Mouse (Mus musculus): Measurements from ENCODE around the gene BC034090.
"Not testable (repeated sequence)": the region's sequence is repeated elsewhere in the genome, so short reads cannot be mapped to it uniquely, and the experiment has no call there.

The BC034090 gene

GRCm38 (mm10) chr1:155188656-155189055 lies 55.6 kb downstream of the BC034090 start:
- no peaks in the 10 kb centered on the region for H3K9me3 ChIP-seq (ENCODE audit: low read length)
- no peaks in the 10 kb centered on the region for H3K4me1 ChIP-seq (replicated peaks; ENCODE audit: low read depth, low read length)
- no peaks in the 10 kb centered on the region for H3K27me3 ChIP-seq (ENCODE audit: insufficient read depth, low read length)
- TF ChIP-seq NANOG (IDR thresholded peaks at IDR 0.05; ENCODE audit: borderline replicate concordance, low read length): no peak
- TF ChIP-seq POU5F1 (IDR thresholded peaks at IDR 0.05; ENCODE audit: borderline replicate concordance, low read length): no peak
- TF ChIP-seq CTCF (conservative IDR thresholded peaks at IDR 0.05; ENCODE audit: low read length): no peak
- H3K36me3 ChIP-seq (ENCODE audit: insufficient read depth, low read length): peaks cover 46% of the 10 kb centered on the region
- H3K4me3 ChIP-seq (replicated peaks; ENCODE audit: low read length): no peak overlapping the region

GRCm38 (mm10) chr1:155184191-155184590 lies 60.1 kb downstream of the BC034090 start:
- no peak for TF ChIP-seq CTCF (conservative IDR thresholded peaks at IDR 0.05; ENCODE audit: low read length)
- TF ChIP-seq NANOG (IDR thresholded peaks at IDR 0.05; ENCODE audit: borderline replicate concordance, low read length): no peak
- TF ChIP-seq POU5F1 (IDR thresholded peaks at IDR 0.05; ENCODE audit: borderline replicate concordance, low read length): no peak
- H3K4me1 ChIP-seq (replicated peaks; ENCODE audit: low read depth, low read length): no peaks in the 10 kb centered on the region
- no peaks in the 10 kb centered on the region for H3K9me3 ChIP-seq (ENCODE audit: low read length)
- no peak overlapping the region for H3K4me3 ChIP-seq (replicated peaks; ENCODE audit: low read length)
- no peaks in the 10 kb centered on the region for H3K27me3 ChIP-seq (ENCODE audit: insufficient read depth, low read length)
- peaks cover 45% of the 10 kb centered on the region for H3K36me3 ChIP-seq (ENCODE audit: insufficient read depth, low read length)

DNA sequence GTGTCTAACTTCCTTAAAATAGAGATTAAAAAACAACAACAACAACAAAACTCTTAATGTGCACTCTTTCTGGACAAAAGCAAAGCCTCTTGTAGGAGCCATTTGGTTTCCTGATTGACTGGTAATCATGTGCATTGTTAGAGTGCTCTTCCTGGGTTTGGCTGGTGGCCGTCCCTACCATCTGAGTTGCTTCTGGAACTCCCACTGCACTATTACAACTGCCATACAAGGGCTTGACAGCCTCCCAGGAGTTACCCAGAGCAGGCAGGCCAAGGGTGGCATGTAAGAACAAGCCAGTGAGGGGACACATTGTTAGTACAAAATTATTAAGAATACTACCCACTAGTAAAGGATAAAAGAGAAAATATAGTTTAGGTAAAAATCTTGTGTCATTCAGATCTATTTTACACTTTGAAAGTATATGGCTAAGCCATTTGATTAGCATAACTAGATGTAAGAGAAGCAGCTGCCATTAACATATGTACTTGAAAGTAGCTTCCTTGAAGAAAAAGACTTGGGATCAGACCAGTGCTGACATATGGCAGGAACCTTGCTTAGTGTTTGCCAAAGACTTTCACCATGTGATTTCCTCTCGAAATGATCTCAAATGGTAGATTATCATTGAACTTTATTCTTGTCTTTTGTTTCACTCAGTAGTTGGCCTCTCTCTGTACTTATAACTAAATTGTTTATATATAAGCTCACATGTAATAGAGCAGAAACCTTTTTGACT lies 65.9 kb downstream of the BC034090 start:
- Histone ChIP-seq H3K4me1 (replicated peaks; ENCODE audit: low read depth, low read length) (no peaks in the 10 kb centered on the region), H3K27me3 (ENCODE audit: insufficient read depth, low read length) (no peaks in the 10 kb centered on the region), H3K9me3 (ENCODE audit: low read length) (no peaks in the 10 kb centered on the region), H3K4me3 (replicated peaks; ENCODE audit: low read length) (no peak overlapping the region), H3K36me3 (ENCODE audit: insufficient read depth, low read length) (peaks cover 59% of the 10 kb centered on the region)
- TF ChIP-seq NANOG (IDR thresholded peaks at IDR 0.05; ENCODE audit: borderline replicate concordance, low read length) (no peak), POU5F1 (IDR thresholded peaks at IDR 0.05; ENCODE audit: borderline replicate concordance, low read length) (no peak), CTCF (conservative IDR thresholded peaks at IDR 0.05; ENCODE audit: low read length) (no peak)

DNA sequence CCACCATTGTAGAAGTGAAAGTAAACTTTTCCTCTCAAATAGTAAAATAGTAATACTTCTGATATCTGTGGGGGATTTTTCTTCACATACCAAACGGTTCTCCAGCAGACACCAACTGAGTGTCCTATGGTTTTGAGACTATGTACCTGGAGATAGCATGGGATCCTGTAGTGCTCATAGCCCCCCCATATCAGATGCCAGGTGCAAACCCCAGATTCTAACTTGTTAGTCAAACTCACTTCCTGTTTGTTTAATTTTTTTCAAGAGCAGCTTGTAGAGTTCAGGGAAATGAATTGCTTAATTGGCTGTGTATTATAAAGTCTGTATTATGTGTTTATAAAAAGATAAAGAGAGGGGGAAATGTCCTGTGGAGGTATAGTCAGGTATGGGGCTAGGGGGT lies 69.8 kb downstream of the BC034090 start:
- H3K36me3 ChIP-seq (ENCODE audit: insufficient read depth, low read length): peaks cover 29% of the 10 kb centered on the region

DNA sequence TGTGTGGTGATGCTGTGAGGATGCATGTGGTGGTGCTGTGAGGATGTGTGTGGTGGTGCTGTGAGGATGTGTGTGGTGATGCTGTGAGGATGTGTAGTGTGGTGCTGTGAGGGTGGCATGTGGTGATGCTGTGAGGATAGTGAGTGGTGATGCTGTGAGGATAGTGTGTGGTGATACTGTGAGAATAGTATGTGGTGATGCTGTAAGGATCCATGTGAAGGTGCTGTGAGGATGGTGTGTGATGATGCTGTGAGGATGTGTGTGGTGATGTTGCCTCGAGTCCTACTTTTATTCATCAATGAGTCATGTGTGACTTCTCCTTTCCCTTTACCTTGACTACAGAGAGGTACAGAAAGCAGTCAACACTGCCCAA lies 70.6 kb downstream of the BC034090 start:
- not testable (repeated sequence) for H3K4me1 ChIP-seq (replicated peaks; ENCODE audit: low read depth, low read length); H3K4me3 ChIP-seq (replicated peaks; ENCODE audit: low read length); H3K27me3 ChIP-seq (ENCODE audit: insufficient read depth, low read length); H3K9me3 ChIP-seq (ENCODE audit: low read length)
- peaks cover 21% of the 10 kb centered on the region for H3K36me3 ChIP-seq (ENCODE audit: insufficient read depth, low read length)

More for the DNA sequence above, 69.8 kb downstream of the BC034090 start:
- Histone ChIP-seq H3K27me3 (ENCODE audit: insufficient read depth, low read length) (no peaks in the 10 kb centered on the region), H3K9me3 (ENCODE audit: low read length) (no peaks in the 10 kb centered on the region), H3K4me3 (replicated peaks; ENCODE audit: low read length) (no peak overlapping the region), H3K4me1 (replicated peaks; ENCODE audit: low read depth, low read length) (peaks cover 4% of the 10 kb centered on the region; the same call in 1 of the 2 replicates)
- TF ChIP-seq POU5F1 (IDR thresholded peaks at IDR 0.05; ENCODE audit: borderline replicate concordance, low read length) (no peak), CTCF (conservative IDR thresholded peaks at IDR 0.05; ENCODE audit: low read length) (no peak), NANOG (IDR thresholded peaks at IDR 0.05; ENCODE audit: borderline replicate concordance, low read length) (no peak)

DNA sequence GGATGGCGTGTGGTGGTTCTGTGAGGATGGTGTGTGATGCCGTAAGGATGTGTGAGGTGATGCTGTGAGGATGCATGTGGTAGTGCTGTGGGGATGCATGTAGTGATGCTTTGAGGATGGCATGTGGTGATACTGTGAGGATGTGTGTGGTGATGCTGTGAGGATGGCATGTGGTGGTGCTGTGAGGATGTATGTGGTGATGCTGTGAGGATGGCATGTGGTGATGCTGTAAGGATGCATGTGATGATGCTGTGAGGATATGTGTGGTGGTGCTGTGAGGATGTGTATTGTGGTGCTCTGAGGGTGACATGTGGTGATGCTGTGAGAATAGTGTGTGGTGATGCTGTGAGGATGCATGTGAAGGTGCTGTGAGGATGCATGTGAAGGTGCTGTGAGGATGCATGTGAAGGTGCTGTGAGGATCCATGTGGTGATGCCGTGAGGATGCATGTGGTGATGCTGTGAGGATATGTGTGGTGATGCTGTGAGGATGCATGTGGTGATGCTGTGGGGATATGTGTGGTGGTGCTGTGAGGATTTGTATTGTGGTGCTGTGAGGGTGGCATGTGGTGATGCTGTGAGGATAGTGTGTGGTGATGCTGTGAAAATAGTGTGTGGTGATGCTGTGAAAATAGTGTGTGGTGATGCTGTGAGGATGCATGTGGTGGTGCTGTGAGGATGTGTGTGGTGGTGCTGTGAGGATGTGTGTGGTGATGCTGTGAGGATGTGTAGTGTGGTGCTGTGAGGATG lies 71.2 kb downstream of the BC034090 start:
- no peaks in the 10 kb centered on the region for H3K27me3 ChIP-seq (ENCODE audit: insufficient read depth, low read length)
- H3K36me3 ChIP-seq (ENCODE audit: insufficient read depth, low read length): peaks cover 20% of the 10 kb centered on the region
- H3K9me3 ChIP-seq (ENCODE audit: low read length): no peaks in the 10 kb centered on the region
- TF ChIP-seq POU5F1 (IDR thresholded peaks at IDR 0.05; ENCODE audit: borderline replicate concordance, low read length) (no peak), NANOG (IDR thresholded peaks at IDR 0.05; ENCODE audit: borderline replicate concordance, low read length) (no peak), CTCF (conservative IDR thresholded peaks at IDR 0.05; ENCODE audit: low read length) (no peak)
- peaks cover 4% of the 10 kb centered on the region; the same call in 1 of the 2 replicates for H3K4me1 ChIP-seq (replicated peaks; ENCODE audit: low read depth, low read length)
- no peak overlapping the region for H3K4me3 ChIP-seq (replicated peaks; ENCODE audit: low read length)

DNA sequence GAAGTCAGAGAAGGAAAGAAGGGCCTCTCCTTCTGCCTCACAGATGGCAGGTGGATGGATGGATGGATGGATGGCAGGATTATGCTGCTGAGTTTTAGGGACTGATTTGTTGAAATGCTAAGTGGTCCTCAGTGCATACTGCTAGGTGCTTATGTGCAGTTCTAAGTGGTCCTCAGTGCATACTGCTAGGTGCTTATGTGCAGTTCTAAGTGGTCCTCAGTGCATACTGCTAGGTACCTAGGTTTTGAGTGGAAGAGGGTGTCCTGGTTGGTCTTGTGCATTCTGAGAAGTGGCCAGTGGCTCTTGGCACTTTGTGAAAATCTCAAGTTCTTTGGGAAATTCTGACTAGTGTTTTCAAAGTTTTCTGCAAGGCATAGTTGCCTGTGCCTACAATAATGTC lies 74.3 kb downstream of the BC034090 start:
- no peak overlapping the region for H3K4me3 ChIP-seq (replicated peaks; ENCODE audit: low read length)
- no peaks in the 10 kb centered on the region for H3K9me3 ChIP-seq (ENCODE audit: low read length)
- H3K4me1 ChIP-seq (replicated peaks; ENCODE audit: low read depth, low read length): peaks cover 4% of the 10 kb centered on the region; the same call in 1 of the 2 replicates
- H3K27me3 ChIP-seq (ENCODE audit: insufficient read depth, low read length): no peaks in the 10 kb centered on the region
- no peak for TF ChIP-seq NANOG (IDR thresholded peaks at IDR 0.05; ENCODE audit: borderline replicate concordance, low read length)
- peaks cover 6% of the 10 kb centered on the region for H3K36me3 ChIP-seq (ENCODE audit: insufficient read depth, low read length)

DNA sequence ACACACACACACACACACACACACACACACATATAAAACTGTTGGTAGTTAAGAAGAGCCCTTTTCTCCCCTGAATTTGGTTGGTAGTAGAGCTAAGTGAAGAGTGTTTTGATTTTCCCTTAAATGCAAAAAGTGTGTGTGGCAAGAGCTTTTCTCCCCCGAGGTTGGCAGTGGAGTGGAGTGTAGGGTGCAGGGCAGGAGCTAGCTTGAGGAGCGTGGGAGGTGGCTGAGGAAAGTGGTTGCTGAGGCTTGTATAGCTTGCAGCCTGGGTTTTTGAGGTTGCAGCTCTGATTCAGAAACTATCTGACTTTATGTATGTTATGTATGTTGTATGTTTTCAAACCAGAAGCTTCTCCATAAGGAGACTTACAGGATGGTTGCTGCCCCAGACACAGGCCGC lies 76.8 kb downstream of the BC034090 start:
- Histone ChIP-seq H3K36me3 (ENCODE audit: insufficient read depth, low read length) (peaks cover 6% of the 10 kb centered on the region), H3K4me3 (replicated peaks; ENCODE audit: low read length) (no peak overlapping the region), H3K4me1 (replicated peaks; ENCODE audit: low read depth, low read length) (peaks cover 4% of the 10 kb centered on the region; the same call in 1 of the 2 replicates), H3K27me3 (ENCODE audit: insufficient read depth, low read length) (no peaks in the 10 kb centered on the region), H3K9me3 (ENCODE audit: low read length) (no peaks in the 10 kb centered on the region)
- TF ChIP-seq CTCF (conservative IDR thresholded peaks at IDR 0.05; ENCODE audit: low read length): no peak
- no peak for TF ChIP-seq POU5F1 (IDR thresholded peaks at IDR 0.05; ENCODE audit: borderline replicate concordance, low read length)
- no peak for TF ChIP-seq NANOG (IDR thresholded peaks at IDR 0.05; ENCODE audit: borderline replicate concordance, low read length)
